Mouse (Mus musculus): Measurements from ENCODE around the gene Dnmt3b. TPM values are rescaled to one million over a fixed set of nuclear protein-coding genes. Genes with fewer than 3 reads are reported as not detected.
"Not testable (repeated sequence)": the region's sequence is repeated elsewhere in the genome, so short reads cannot be mapped to it uniquely, and the experiment has no call there.

The Dnmt3b gene
- polyA plus RNA-seq, 1 experiment from 2014 or later: 15.0 TPM

- H3K9ac ChIP-seq (replicated peaks; ENCODE audit: low read length): no peak overlapping the region
- no peak overlapping the region for H3K4me2 ChIP-seq (ENCODE audit: low read depth, low read length)
- H3K36me3 ChIP-seq (replicated peaks; ENCODE audit: control insufficient read depth, insufficient read depth, low read depth, low read length): no peaks in the 10 kb centered on the region
- no peak overlapping the region for H3K4me3 ChIP-seq (ENCODE audit: low read depth, low read length)
- peak; percentile 3 for DNase-seq (ENCODE audit: low spot score)
- no peaks in the 10 kb centered on the region for H3K27me3 ChIP-seq (ENCODE audit: control insufficient read depth, insufficient read depth, low read length)
- no peak overlapping the region for H3K27ac ChIP-seq (replicated peaks; ENCODE audit: low read depth, low read length)
- no peaks in the 10 kb centered on the region for H3K4me1 ChIP-seq (ENCODE audit: control insufficient read depth, insufficient read depth, low read length)
- no peaks in the 10 kb centered on the region for H3K9me3 ChIP-seq (replicated peaks; ENCODE audit: control insufficient read depth, low read length)
- 31% methylated on average over 6 of the region's 6 CpGs for WGBS
- no peak for ATAC-seq (replicated peaks; ENCODE audit: insufficient number of reproducible peaks, low FRiP score, low TSS enrichment, low read depth)
These were observed 54.1 kb downstream of the Dnmt3b start for GRCm38 (mm10) chr2:153703389-153703788.

- 50% methylated on average over 8 of the region's 8 CpGs for WGBS
- Histone ChIP-seq H3K9ac (replicated peaks; ENCODE audit: low read length) (no peak overlapping the region), H3K4me1 (ENCODE audit: control insufficient read depth, insufficient read depth, low read length) (no peaks in the 10 kb centered on the region)
These were observed 61.6 kb downstream of the Dnmt3b start for GRCm38 (mm10) chr2:153710701-153711330.

GRCm38 (mm10) chr2:153712646-153713091, 63.4 kb downstream of the Dnmt3b start:
- Histone ChIP-seq H3K4me3 (ENCODE audit: low read depth, low read length) (no peak overlapping the region), H3K4me2 (ENCODE audit: low read depth, low read length) (no peak overlapping the region), H3K36me3 (replicated peaks; ENCODE audit: control insufficient read depth, insufficient read depth, low read depth, low read length) (no peaks in the 10 kb centered on the region), H3K27me3 (ENCODE audit: control insufficient read depth, insufficient read depth, low read length) (no peaks in the 10 kb centered on the region), H3K9ac (replicated peaks; ENCODE audit: low read length) (no peak overlapping the region), H3K4me1 (ENCODE audit: control insufficient read depth, insufficient read depth, low read length) (no peaks in the 10 kb centered on the region), H3K9me3 (replicated peaks; ENCODE audit: control insufficient read depth, low read length) (no peaks in the 10 kb centered on the region), H3K27ac (replicated peaks; ENCODE audit: low read depth, low read length) (no peak overlapping the region)
- WGBS: 27% methylated on average over 3 of the region's 3 CpGs
- peak; percentile 65; the same call in 1 of the 2 replicates for ATAC-seq (replicated peaks; ENCODE audit: insufficient number of reproducible peaks, low FRiP score, low TSS enrichment, low read depth)
- DNase-seq (ENCODE audit: low spot score): peak; percentile 3

More at GRCm38 (mm10) chr2:153710701-153711330, 61.6 kb downstream of the Dnmt3b start:
- H3K4me3 ChIP-seq (ENCODE audit: low read depth, low read length): no peak overlapping the region
- no peak for ATAC-seq (replicated peaks; ENCODE audit: insufficient number of reproducible peaks, low FRiP score, low TSS enrichment, low read depth)
- H3K9me3 ChIP-seq (replicated peaks; ENCODE audit: control insufficient read depth, low read length): no peaks in the 10 kb centered on the region
- no peak overlapping the region for H3K4me2 ChIP-seq (ENCODE audit: low read depth, low read length)
- peak; percentile 67 for DNase-seq (ENCODE audit: low spot score)
- no peak overlapping the region for H3K27ac ChIP-seq (replicated peaks; ENCODE audit: low read depth, low read length)
- no peaks in the 10 kb centered on the region for H3K36me3 ChIP-seq (replicated peaks; ENCODE audit: control insufficient read depth, insufficient read depth, low read depth, low read length)
- H3K27me3 ChIP-seq (ENCODE audit: control insufficient read depth, insufficient read depth, low read length): no peaks in the 10 kb centered on the region

GRCm38 (mm10) chr2:153713227-153713626, 64.0 kb downstream of the Dnmt3b start:
- 36% methylated on average over 4 of the region's 4 CpGs for WGBS
- Histone ChIP-seq H3K27me3 (ENCODE audit: control insufficient read depth, insufficient read depth, low read length) (no peaks in the 10 kb centered on the region), H3K4me2 (ENCODE audit: low read depth, low read length) (no peak overlapping the region), H3K36me3 (replicated peaks; ENCODE audit: control insufficient read depth, insufficient read depth, low read depth, low read length) (no peaks in the 10 kb centered on the region), H3K4me1 (ENCODE audit: control insufficient read depth, insufficient read depth, low read length) (no peaks in the 10 kb centered on the region), H3K9ac (replicated peaks; ENCODE audit: low read length) (no peak overlapping the region), H3K9me3 (replicated peaks; ENCODE audit: control insufficient read depth, low read length) (no peaks in the 10 kb centered on the region), H3K4me3 (ENCODE audit: low read depth, low read length) (no peak overlapping the region), H3K27ac (replicated peaks; ENCODE audit: low read depth, low read length) (no peak overlapping the region)
- ATAC-seq (replicated peaks; ENCODE audit: insufficient number of reproducible peaks, low FRiP score, low TSS enrichment, low read depth) (peak; percentile 32; the same call in 1 of the 2 replicates), DNase-seq (ENCODE audit: low spot score) (peak; percentile 3)

DNA sequence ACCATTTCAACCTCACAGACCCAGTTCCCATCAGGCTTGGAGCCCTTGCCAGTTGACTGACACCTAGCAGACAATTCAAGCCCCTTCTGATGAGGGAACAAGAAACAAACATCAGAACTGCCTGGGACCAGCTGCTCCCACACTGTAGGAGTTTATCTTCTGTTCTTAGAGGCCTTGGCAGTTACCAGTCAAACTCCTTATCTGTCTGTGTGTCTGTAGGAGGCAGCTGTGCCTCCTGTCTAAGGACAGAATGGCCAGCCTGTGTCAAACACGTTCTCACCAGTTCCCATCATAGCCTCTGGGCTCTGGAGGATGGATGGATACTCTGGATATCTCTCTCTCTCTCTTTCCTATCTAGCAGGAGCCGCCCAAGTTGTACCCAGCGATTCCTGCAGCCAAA, 68.6 kb downstream of the Dnmt3b start:
- not testable (repeated sequence) for DNase-seq (ENCODE audit: low spot score); H3K27ac ChIP-seq (replicated peaks; ENCODE audit: low read depth, low read length); H3K27me3 ChIP-seq (ENCODE audit: control insufficient read depth, insufficient read depth, low read length)

GRCm38 (mm10) chr2:153723098-153723497, 73.8 kb downstream of the Dnmt3b start:
- 80% methylated on average over 1 of the region's 1 CpGs for WGBS

More for the DNA sequence above, 68.6 kb downstream of the Dnmt3b start:
- not testable (repeated sequence) for H3K4me3 ChIP-seq (ENCODE audit: low read depth, low read length); ATAC-seq (replicated peaks; ENCODE audit: insufficient number of reproducible peaks, low FRiP score, low TSS enrichment, low read depth); H3K4me2 ChIP-seq (ENCODE audit: low read depth, low read length); H3K9me3 ChIP-seq (replicated peaks; ENCODE audit: control insufficient read depth, low read length); H3K9ac ChIP-seq (replicated peaks; ENCODE audit: low read length); H3K4me1 ChIP-seq (ENCODE audit: control insufficient read depth, insufficient read depth, low read length); H3K36me3 ChIP-seq (replicated peaks; ENCODE audit: control insufficient read depth, insufficient read depth, low read depth, low read length)
- WGBS: 72% methylated on average over 3 of the region's 3 CpGs

DNA sequence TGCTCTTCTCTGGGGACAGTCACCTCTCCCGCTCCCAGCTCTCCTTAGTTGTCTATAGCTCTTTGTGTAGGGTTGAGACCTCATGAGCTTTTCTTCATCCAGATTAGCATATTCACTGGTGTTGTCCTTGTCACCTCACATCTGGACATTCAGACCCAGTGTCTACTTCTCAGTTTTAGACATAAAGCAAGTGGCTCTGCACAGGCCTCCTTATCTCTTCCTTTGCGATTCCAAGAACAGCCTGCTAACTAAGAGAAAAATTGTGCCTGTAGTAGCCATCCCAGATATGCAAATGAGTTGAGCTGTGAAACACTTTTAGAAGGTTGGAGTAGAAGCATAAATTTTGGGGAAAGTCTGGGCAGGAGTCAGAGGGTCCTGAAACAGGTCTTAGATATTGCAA, 75.2 kb downstream of the Dnmt3b start:
- Histone ChIP-seq H3K4me3 (ENCODE audit: low read depth, low read length) (no peak overlapping the region), H3K4me1 (ENCODE audit: control insufficient read depth, insufficient read depth, low read length) (no peaks in the 10 kb centered on the region), H3K9me3 (replicated peaks; ENCODE audit: control insufficient read depth, low read length) (no peaks in the 10 kb centered on the region), H3K36me3 (replicated peaks; ENCODE audit: control insufficient read depth, insufficient read depth, low read depth, low read length) (no peaks in the 10 kb centered on the region), H3K9ac (replicated peaks; ENCODE audit: low read length) (no peak overlapping the region), H3K4me2 (ENCODE audit: low read depth, low read length) (no peak overlapping the region), H3K27me3 (ENCODE audit: control insufficient read depth, insufficient read depth, low read length) (no peaks in the 10 kb centered on the region), H3K27ac (replicated peaks; ENCODE audit: low read depth, low read length) (no peak overlapping the region)
- DNase-seq (ENCODE audit: low spot score): no peak
- 92% methylated on average over 2 of the region's 2 CpGs for WGBS
- no peak for ATAC-seq (replicated peaks; ENCODE audit: insufficient number of reproducible peaks, low FRiP score, low TSS enrichment, low read depth)

More at GRCm38 (mm10) chr2:153723098-153723497, 73.8 kb downstream of the Dnmt3b start:
- Histone ChIP-seq H3K4me1 (ENCODE audit: control insufficient read depth, insufficient read depth, low read length) (no peaks in the 10 kb centered on the region), H3K36me3 (replicated peaks; ENCODE audit: control insufficient read depth, insufficient read depth, low read depth, low read length) (no peaks in the 10 kb centered on the region), H3K27me3 (ENCODE audit: control insufficient read depth, insufficient read depth, low read length) (no peaks in the 10 kb centered on the region), H3K4me2 (ENCODE audit: low read depth, low read length) (no peak overlapping the region), H3K9me3 (replicated peaks; ENCODE audit: control insufficient read depth, low read length) (no peaks in the 10 kb centered on the region), H3K27ac (replicated peaks; ENCODE audit: low read depth, low read length) (no peak overlapping the region), H3K4me3 (ENCODE audit: low read depth, low read length) (no peak overlapping the region), H3K9ac (replicated peaks; ENCODE audit: low read length) (no peak overlapping the region)
- DNase-seq (ENCODE audit: low spot score): no peak
- no peak for ATAC-seq (replicated peaks; ENCODE audit: insufficient number of reproducible peaks, low FRiP score, low TSS enrichment, low read depth)

- Histone ChIP-seq H3K36me3 (replicated peaks; ENCODE audit: control insufficient read depth, insufficient read depth, low read depth, low read length) (no peaks in the 10 kb centered on the region), H3K27me3 (ENCODE audit: control insufficient read depth, insufficient read depth, low read length) (no peaks in the 10 kb centered on the region), H3K27ac (replicated peaks; ENCODE audit: low read depth, low read length) (no peak overlapping the region), H3K9ac (replicated peaks; ENCODE audit: low read length) (no peak overlapping the region), H3K9me3 (replicated peaks; ENCODE audit: control insufficient read depth, low read length) (no peaks in the 10 kb centered on the region), H3K4me2 (ENCODE audit: low read depth, low read length) (no peak overlapping the region), H3K4me1 (ENCODE audit: control insufficient read depth, insufficient read depth, low read length) (no peaks in the 10 kb centered on the region), H3K4me3 (ENCODE audit: low read depth, low read length) (no peak overlapping the region)
- WGBS: 75% methylated on average over 2 of the region's 2 CpGs
- ATAC-seq (replicated peaks; ENCODE audit: insufficient number of reproducible peaks, low FRiP score, low TSS enrichment, low read depth) (no peak), DNase-seq (ENCODE audit: low spot score) (no peak)
These were observed 75.6 kb downstream of the Dnmt3b start for GRCm38 (mm10) chr2:153724871-153725270.

Measured in embryonic facial prominence, embryonic 11.5 days (tissue).